Mouse (Mus musculus) kidney, adult 2 months (tissue): Measurements from ENCODE around the gene Gon7. TPM values are rescaled to one million over a fixed set of nuclear protein-coding genes. Genes with fewer than 3 reads are reported as not detected.

ENCODE experiments used
- DNase-seq: peaks from one replicate; pipeline ENCODE4 v3.0.0; 2021
- H3K27ac ChIP-seq: fragments of 200-500 bp; 2 replicates; pipeline ENCODE4 v1.5.1; 2012; ENCODE audit warnings: low read depth, low read length, control low read depth, inconsistent platforms; ENCODE audit not compliant: insufficient read depth
- H3K27me3 ChIP-seq: fragments of 200-500 bp; replicated peaks from 2 replicates; pipeline ENCODE4 v1.6.1; 2012; ENCODE audit warnings: mild to moderate bottlenecking, moderate library complexity, low read length, inconsistent platforms; ENCODE audit not compliant: control insufficient read depth, insufficient read depth
- H3K36me3 ChIP-seq: fragments of 200-500 bp; 2 replicates; pipeline ENCODE4 v1.6.1; 2012; ENCODE audit warnings: mild to moderate bottlenecking, moderate library complexity, low read length, inconsistent platforms; ENCODE audit not compliant: control insufficient read depth, insufficient read depth
- H3K4me1 ChIP-seq: fragments of 200-500 bp; 2 replicates; pipeline ENCODE4 v1.6.1; 2011; ENCODE audit warnings: low read length; ENCODE audit not compliant: control insufficient read depth, insufficient read depth
- H3K4me3 ChIP-seq: fragments of 200-500 bp; 2 replicates; pipeline ENCODE4 v1.5.1; 2011; ENCODE audit warnings: mild to moderate bottlenecking, low read depth, low read length, control low read depth; ENCODE audit not compliant: insufficient read depth
- CTCF ChIP-seq: fragments of 200-500 bp; conservative IDR thresholded peaks from 2 replicates; pipeline ENCODE4 v1.5.1; 2011; ENCODE audit warnings: low read depth, mild to moderate bottlenecking, control low read depth, low read length, moderate library complexity, mixed read lengths; ENCODE audit not compliant: insufficient read depth, insufficient read length
- POLR2A ChIP-seq: fragments of 200-500 bp; IDR thresholded peaks from one replicate; pipeline ENCODE4 v1.6.1; 2011; ENCODE audit warnings: low read depth, low read length, control low read depth
- WGBS: fragments of 180-500 bp; shearing (Covaris S2); methylation state at CpG from one replicate; pipeline ENCODE4 v1.1.7; 2018; 5-methylcytosine and 5-hydroxymethylcytosine counted together
- polyA plus RNA-seq: library from polyadenylated mRNA; depleted of rRNA; stranded (reverse); fragments of >200 nt; gene quantifications from 2 replicates; pipeline ENCODE4 v1.2.3, GENCODE M21; 2012; rRNA removed

Gene Gon7
- polyA plus RNA-seq, 1 experiment: 10.4 TPM

- Histone ChIP-seq H3K27ac (no peak overlapping the region), H3K4me1 (0 out of 2 replicates have a peak, but pooled peaks cover 7% of the 10 kb centered on the region), H3K4me3 (no peak overlapping the region), H3K27me3 (no peaks in the 10 kb centered on the region), H3K36me3 (no peaks in the 10 kb centered on the region)
- no peak for TF ChIP-seq CTCF
- TF ChIP-seq POLR2A: no peak
- no peak for DNase-seq
- WGBS: 79% methylated on average over 6 of the region's 6 CpGs
Measured at GRCm38 (mm10) chr12:102705906-102706640, 51.5 kb downstream of the Gon7 start.

- DNase-seq: peak; percentile 86
- H3K4me1 ChIP-seq: 0 out of 2 replicates have a peak, but pooled peaks cover 7% of the 10 kb centered on the region
- 3% methylated on average over 45 of the region's 45 CpGs for WGBS
Measured at GRCm38 (mm10) chr12:102705216-102705871, 52.3 kb downstream of the Gon7 start.

GRCm38 (mm10) chr12:102704457-102705198, 53.0 kb downstream of the Gon7 start, which contains the start of gene Itpk1:
Gene Itpk1, minus strand, starts transcription at chr12:102704930.
- Histone ChIP-seq H3K36me3 (no peaks in the 10 kb centered on the region), H3K27me3 (no peaks in the 10 kb centered on the region), H3K4me1 (0 out of 2 replicates have a peak, but pooled peaks cover 7% of the 10 kb centered on the region), H3K27ac (peak within 1 kb of the TSS; percentile 80), H3K4me3 (peak within 1 kb of the TSS; percentile 90)
- no peak for TF ChIP-seq CTCF
- 5% methylated on average over 99 of the region's 105 CpGs for WGBS
- DNase-seq: no peak

More at GRCm38 (mm10) chr12:102705216-102705871, 52.3 kb downstream of the Gon7 start:
- TF ChIP-seq POLR2A (no peak), CTCF (peak; percentile 63)
- H3K36me3 ChIP-seq: no peaks in the 10 kb centered on the region
- H3K27me3 ChIP-seq: no peaks in the 10 kb centered on the region
- H3K4me3 ChIP-seq: peak overlapping the region; percentile 90
- H3K27ac ChIP-seq: peak overlapping the region; percentile 80

GRCm38 (mm10) chr12:102703921-102704408, 53.6 kb downstream of the Gon7 start:
- 18% methylated on average over 17 of the region's 17 CpGs for WGBS

GRCm38 (mm10) chr12:102703441-102703840, 54.2 kb downstream of the Gon7 start:
- no peak for TF ChIP-seq POLR2A
- no peak for TF ChIP-seq CTCF
- 57% methylated on average over 6 of the region's 6 CpGs for WGBS
- Histone ChIP-seq H3K4me1 (0 out of 2 replicates have a peak, but pooled peaks cover 7% of the 10 kb centered on the region), H3K36me3 (no peaks in the 10 kb centered on the region), H3K4me3 (peak overlapping the region; percentile 80; the same call in 1 of the 2 replicates), H3K27ac (no peak overlapping the region), H3K27me3 (no peaks in the 10 kb centered on the region)
- DNase-seq: peak; percentile 15

More at GRCm38 (mm10) chr12:102703921-102704408, 53.6 kb downstream of the Gon7 start:
- H3K4me1 ChIP-seq: 0 out of 2 replicates have a peak, but pooled peaks cover 7% of the 10 kb centered on the region
- peak; percentile 23 for DNase-seq
- H3K4me3 ChIP-seq: peak overlapping the region; percentile 80
- no peaks in the 10 kb centered on the region for H3K36me3 ChIP-seq
- no peaks in the 10 kb centered on the region for H3K27me3 ChIP-seq
- TF ChIP-seq CTCF (no peak), POLR2A (no peak)
- H3K27ac ChIP-seq: no peak overlapping the region

Other genes starting within 250 kb of the Gon7 start
- gene Chga, start 202.8 kb downstream of the Gon7 start, polyA plus RNA-seq: 0.31 and 1.2 TPM in 2 replicates
- gene Itpk1, start 52.9 kb downstream of the Gon7 start, polyA plus RNA-seq: 27.6 and 29.0 TPM in 2 replicates
- 0.49 and 0.74 TPM in 2 replicates for gene Moap1, start 14.1 kb downstream of the Gon7 start, polyA plus RNA-seq
- gene Tmem251, start 14.0 kb downstream of the Gon7 start, polyA plus RNA-seq: 2.2 and 2.9 TPM in 2 replicates
- gene Gm28051, start within 50 bp of the Gon7 start, polyA plus RNA-seq: not detected in 2 replicates
- 12.2 and 14.8 TPM in 2 replicates for gene Ubr7, start 164 bp upstream of the Gon7 start, polyA plus RNA-seq
- gene Gm20604, start 869 bp upstream of the Gon7 start, polyA plus RNA-seq: 2.5 and 3.5 TPM in 2 replicates
- gene Btbd7, start 120.7 kb upstream of the Gon7 start, polyA plus RNA-seq: 11.9 and 12.2 TPM in 2 replicates
- gene Cox8c, start 141.5 kb upstream of the Gon7 start, polyA plus RNA-seq: not detected in 2 replicates
- gene Unc79, start 191.1 kb upstream of the Gon7 start, polyA plus RNA-seq: 0.03 and 0.13 TPM in 2 replicates